Mouse (Mus musculus) heart, embryonic 15.5 days (tissue): Measurements from ENCODE around the gene Sephs2. TPM values are rescaled to one million over a fixed set of nuclear protein-coding genes. Genes with fewer than 3 reads are reported as not detected.

ENCODE experiments used
- ATAC-seq: fragments of 200-750 bp; cut with Nextera tagmentation; replicated peaks from 2 replicates; pipeline ENCODE4 v1.8.0; 2017; ENCODE audit warnings: low read depth, moderate TSS enrichment; ENCODE audit not compliant: insufficient number of reproducible peaks, insufficient read depth, low FRiP score
- H3K27ac ChIP-seq: fragments of 300-500 bp; sonication (generic); 2 replicates; pipeline ENCODE4 v1.5.1; 2015; ENCODE audit warnings: mild to moderate bottlenecking, inconsistent platforms
- H3K27me3 ChIP-seq: fragments of 300-500 bp; sonication (generic); 2 replicates; pipeline ENCODE4 v1.6.1; 2015; ENCODE audit warnings: inconsistent platforms
- H3K36me3 ChIP-seq: fragments of 300-500 bp; sonication (generic); 2 replicates; pipeline ENCODE4 v1.6.1; 2015; ENCODE audit warnings: mild to moderate bottlenecking, inconsistent platforms
- H3K4me1 ChIP-seq: fragments of 300-500 bp; sonication (generic); replicated peaks from 2 replicates; pipeline ENCODE4 v1.6.1; 2015; ENCODE audit warnings: inconsistent platforms
- H3K4me2 ChIP-seq: fragments of 300-500 bp; sonication (generic); 2 replicates; pipeline ENCODE4 v1.6.1; 2015; ENCODE audit warnings: inconsistent platforms, mild to moderate bottlenecking, moderate library complexity
- H3K4me3 ChIP-seq: fragments of 300-500 bp; sonication (generic); 2 replicates; pipeline ENCODE4 v1.5.1; 2015; ENCODE audit warnings: mild to moderate bottlenecking, inconsistent platforms
- H3K9ac ChIP-seq: fragments of 300-500 bp; sonication (generic); 2 replicates; pipeline ENCODE4 v1.6.1; 2015; ENCODE audit warnings: mild to moderate bottlenecking, inconsistent platforms
- H3K9me3 ChIP-seq: fragments of 300-500 bp; sonication (generic); replicated peaks from 2 replicates; pipeline ENCODE4 v1.6.1; 2016; ENCODE audit warnings: inconsistent platforms
- WGBS: fragments of 180-500 bp; shearing (Covaris S2); methylation state at CpG from one replicate; pipeline ENCODE4 v1.1.7; 2015; ENCODE audit warnings: mixed read lengths; 5-methylcytosine and 5-hydroxymethylcytosine counted together
- polyA plus RNA-seq: library from polyadenylated mRNA; unstranded; fragments of >200 nt; fragmentation: Nextera tagmentation; extraction: Ambion mirVana; gene quantifications from 2 replicates; pipeline ENCODE4 v1.2.1, GENCODE M21; 2015

Sephs2 gene
- polyA plus RNA-seq: 51.9 and 54.8 TPM in 2 replicates

DNA sequence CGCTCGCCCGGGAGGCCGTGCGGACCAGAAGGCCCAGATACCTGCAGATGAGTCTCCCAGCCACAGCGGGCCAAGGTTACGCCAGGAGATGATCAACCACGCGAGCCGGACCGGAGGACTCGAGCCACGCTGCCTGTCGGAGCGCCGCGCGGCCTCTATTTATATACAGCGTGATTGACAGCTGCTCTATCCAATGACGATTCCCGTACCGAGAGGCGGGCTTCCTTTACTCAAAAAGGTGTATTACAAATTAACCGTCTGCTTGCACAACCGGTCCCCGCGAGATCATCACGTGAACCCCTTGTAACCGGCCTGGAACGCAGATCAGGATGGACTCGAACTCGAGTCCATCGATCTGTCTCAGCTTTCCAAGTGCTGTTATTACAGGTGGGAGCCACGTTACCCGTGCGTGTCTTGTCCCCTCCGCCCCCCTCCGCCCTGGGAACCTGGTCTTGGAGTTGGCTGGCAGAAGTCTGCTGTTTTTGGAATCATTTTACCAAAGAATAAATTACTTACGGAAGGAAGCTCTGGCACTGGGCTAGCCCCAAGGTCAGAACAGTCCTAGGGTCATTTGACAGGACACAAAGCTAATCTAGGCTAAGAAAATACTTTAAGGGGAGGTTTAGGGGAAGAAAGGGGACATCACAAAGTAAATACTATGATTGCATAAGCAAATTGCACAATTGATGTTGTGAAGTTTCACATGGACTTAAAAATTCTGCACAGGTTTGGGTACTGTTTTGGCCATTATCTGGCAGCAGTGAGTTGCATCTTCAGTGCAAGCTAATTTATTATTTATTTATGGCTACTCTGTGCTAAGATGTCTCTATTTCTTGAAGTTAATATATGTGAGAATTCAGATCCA is at the start of gene Sephs2:
Gene Sephs2 (minus strand): TSS at position 131 of the 865 bp plus-strand sequence.
- no peaks in the 10 kb centered on the region for H3K27me3 ChIP-seq
- H3K9me3 ChIP-seq: no peaks in the 10 kb centered on the region
- peak; percentile 91 for ATAC-seq
- peaks cover 18% of the 10 kb centered on the region for H3K4me1 ChIP-seq
- under 1% methylated on average over 39 of the region's 39 CpGs for WGBS
- peak within 1 kb of the TSS; percentile 87 for H3K4me3 ChIP-seq
- peak within 1 kb of the TSS; percentile 89 for H3K27ac ChIP-seq
- peak within 1 kb of the TSS; percentile 90 for H3K4me2 ChIP-seq
- peak within 1 kb of the TSS; percentile 93 for H3K9ac ChIP-seq
- H3K36me3 ChIP-seq: peaks cover 9% of the 10 kb centered on the region

DNA sequence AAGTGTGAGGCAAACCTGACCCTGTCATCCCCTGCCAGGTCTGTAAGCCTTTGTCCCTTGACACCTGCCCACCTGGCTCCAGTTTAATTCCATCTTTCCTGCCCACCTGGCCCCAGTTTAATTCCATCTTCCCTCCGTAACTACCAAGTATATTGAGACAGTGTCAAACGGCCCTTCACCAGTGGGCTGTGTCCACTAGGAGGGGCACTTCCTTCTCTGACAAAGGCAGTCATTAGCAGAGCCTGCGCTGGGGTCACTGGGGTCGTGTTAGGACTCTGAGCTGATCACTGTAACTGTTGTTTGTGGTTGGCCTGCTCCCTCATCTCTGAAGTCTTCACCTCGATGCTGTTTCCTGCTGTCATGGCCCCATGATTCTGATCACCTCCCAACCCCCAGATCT is 48.2 kb upstream of the Sephs2 start:
- H3K4me1 ChIP-seq: no peaks in the 10 kb centered on the region
- H3K4me3 ChIP-seq: no peak overlapping the region
- H3K36me3 ChIP-seq: no peaks in the 10 kb centered on the region
- whole genome bisulfite sequencing: 27% methylated on average over 5 of the region's 5 CpGs
- no peak overlapping the region for H3K27ac ChIP-seq
- H3K4me2 ChIP-seq: no peak overlapping the region
- H3K9me3 ChIP-seq: no peaks in the 10 kb centered on the region
- no peaks in the 10 kb centered on the region for H3K27me3 ChIP-seq
- ATAC-seq: no peak
- H3K9ac ChIP-seq: no peak overlapping the region

DNA sequence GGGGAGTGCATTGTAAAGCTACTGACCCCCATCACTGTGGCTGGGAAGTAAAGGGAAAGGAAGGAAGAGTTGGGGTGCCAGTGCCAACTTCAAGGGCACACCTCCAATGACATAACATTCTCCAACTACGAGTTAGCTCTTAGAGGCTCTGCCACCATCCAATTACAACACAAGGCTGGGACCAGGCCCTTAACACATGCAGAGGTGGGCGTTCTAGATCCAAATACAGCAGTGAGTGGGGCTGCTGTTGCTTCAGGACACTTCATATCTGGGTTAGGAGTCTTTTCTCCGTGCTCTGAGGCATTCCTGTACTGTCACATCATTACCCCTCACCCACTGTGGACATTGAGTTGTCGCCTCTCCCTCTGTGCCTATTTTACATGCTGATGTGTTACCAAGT is 47.3 kb upstream of the Sephs2 start:
- Histone ChIP-seq H3K4me1 (no peaks in the 10 kb centered on the region), H3K27me3 (no peaks in the 10 kb centered on the region), H3K9ac (no peak overlapping the region), H3K4me3 (no peak overlapping the region), H3K27ac (no peak overlapping the region), H3K36me3 (no peaks in the 10 kb centered on the region), H3K4me2 (no peak overlapping the region), H3K9me3 (no peaks in the 10 kb centered on the region)
- 53% methylated on average over 4 of the region's 4 CpGs for WGBS
- ATAC-seq: no peak

DNA sequence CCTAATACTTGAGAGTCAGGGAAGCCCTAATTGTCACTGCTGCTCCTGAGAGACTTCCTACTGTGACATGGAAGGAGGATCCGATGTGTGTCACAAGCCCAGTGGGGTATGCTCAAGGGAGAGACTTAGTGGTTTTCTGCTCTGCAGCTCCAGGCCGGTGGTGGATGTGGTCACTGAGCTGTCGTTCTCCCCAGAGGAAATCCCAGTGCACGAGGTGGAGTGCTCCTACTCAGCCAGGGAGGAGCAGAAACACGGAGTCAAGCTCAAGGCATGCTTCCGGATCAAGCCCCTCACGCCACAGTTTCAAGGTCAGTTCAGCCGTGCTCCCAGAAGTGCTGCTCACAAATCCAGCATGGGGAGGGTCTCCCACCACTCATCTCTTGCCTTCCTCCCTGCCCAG is 40.1 kb upstream of the Sephs2 start:
- ATAC-seq: no peak
- WGBS: 23% methylated on average over 8 of the region's 8 CpGs
- Histone ChIP-seq H3K9me3 (no peaks in the 10 kb centered on the region), H3K9ac (no peak overlapping the region), H3K27ac (no peak overlapping the region), H3K36me3 (no peaks in the 10 kb centered on the region), H3K27me3 (no peaks in the 10 kb centered on the region), H3K4me1 (0 out of 2 replicates have a peak, but pooled peaks cover 3% of the 10 kb centered on the region), H3K4me2 (no peak overlapping the region), H3K4me3 (no peak overlapping the region)

DNA sequence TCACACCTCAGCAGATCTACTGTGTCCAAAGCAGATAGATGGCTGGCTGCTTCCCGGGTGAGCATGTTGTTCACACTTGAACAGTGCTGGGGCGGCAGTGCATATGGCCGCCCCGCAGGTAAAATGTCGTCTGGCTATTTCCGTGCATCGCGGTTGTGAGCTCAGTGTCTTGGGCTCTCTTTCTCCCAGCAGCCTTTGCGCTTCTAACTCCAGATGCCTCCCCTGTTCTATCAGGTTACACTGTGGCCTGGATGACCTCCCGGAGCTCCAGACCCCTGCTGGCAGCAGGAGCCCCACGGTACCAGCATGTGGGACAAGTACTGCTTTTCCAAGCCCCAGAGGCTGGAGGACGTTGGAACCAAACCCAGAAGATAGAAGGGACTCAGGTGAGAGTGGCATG is 36.1 kb upstream of the Sephs2 start:
- Histone ChIP-seq H3K27me3 (no peaks in the 10 kb centered on the region), H3K9ac (no peak overlapping the region), H3K4me3 (no peak overlapping the region), H3K4me2 (no peak overlapping the region), H3K36me3 (no peaks in the 10 kb centered on the region), H3K27ac (no peak overlapping the region), H3K9me3 (no peaks in the 10 kb centered on the region), H3K4me1 (0 out of 2 replicates have a peak, but pooled peaks cover 3% of the 10 kb centered on the region)
- ATAC-seq: no peak
- WGBS: 64% methylated on average over 12 of the region's 12 CpGs

DNA sequence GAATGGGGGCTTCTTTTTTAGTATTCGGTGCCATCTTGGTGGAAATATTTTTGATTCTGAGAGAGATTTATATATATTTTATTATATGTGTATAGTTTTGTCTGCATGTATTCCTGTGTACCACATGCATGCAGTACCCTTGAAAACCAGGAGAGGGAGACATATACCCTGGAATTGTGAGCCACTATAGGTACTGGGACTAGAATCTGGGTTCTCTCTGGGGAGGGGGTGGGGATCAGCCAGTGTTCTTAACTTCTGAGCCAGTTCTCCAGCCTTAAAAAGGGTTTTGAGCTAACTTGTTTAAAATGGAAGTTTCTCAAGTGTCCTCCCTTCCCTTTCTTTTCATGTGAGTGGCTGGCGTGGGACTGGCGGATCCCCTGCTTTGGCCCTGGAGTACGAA is 35.0 kb upstream of the Sephs2 start:
- no peaks in the 10 kb centered on the region for H3K9me3 ChIP-seq
- H3K27me3 ChIP-seq: no peaks in the 10 kb centered on the region
- H3K27ac ChIP-seq: no peak overlapping the region
- H3K4me2 ChIP-seq: no peak overlapping the region
- no peak overlapping the region for H3K9ac ChIP-seq
- H3K4me3 ChIP-seq: no peak overlapping the region
- H3K36me3 ChIP-seq: no peaks in the 10 kb centered on the region
- WGBS: 71% methylated on average over 4 of the region's 4 CpGs
- no peaks in the 10 kb centered on the region for H3K4me1 ChIP-seq
- no peak for ATAC-seq

DNA sequence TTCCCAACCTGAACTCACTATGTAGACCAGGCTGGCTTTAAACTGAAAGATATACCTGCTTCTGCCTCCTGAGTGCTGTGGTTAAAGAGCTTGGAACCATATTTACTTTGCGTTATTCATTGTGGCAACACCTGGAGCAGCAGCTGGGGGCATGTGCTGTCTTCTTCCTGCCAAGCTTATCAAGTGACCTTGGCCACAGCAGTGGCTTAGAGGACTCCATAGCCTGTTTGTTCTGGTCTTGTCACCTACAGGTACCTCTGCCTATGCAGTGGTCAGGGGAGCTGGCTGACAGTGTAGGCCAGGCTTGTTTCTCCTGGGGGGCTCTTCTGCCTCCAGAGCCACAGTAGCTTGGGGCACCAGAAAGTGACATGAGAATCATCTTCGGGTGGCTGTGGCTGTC is 34.6 kb upstream of the Sephs2 start:
- no peak overlapping the region for H3K9ac ChIP-seq
- ATAC-seq: no peak
- WGBS: 76% methylated on average over 2 of the region's 2 CpGs

DNA sequence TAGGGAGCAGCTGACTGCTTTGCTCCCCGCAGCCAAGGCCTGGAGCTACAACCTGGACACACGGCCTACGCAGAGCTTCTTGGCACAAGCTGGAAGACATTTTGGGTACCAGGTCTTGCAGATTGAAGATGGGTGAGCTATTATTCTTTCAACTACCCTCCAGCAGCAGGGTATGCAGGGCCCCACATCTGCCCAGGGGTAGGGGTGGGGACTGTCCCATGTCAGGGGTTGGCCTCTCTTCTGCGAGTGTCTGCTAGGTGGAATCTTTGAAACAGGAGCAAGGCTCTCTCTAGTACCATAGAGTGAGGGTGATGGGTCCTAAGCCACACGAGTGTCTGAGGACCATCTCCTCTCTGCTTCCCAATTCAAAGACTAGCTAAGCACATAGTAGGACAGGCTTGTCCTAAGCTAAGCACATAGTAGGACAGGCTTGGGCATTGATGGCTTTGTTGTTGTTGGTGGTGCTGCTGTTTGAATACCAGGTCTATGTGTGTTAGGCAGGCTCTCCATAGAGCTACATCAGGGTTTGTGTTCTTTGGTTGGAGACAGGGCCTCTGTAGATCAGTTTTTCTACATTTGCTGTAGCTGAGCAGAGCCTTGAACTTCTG is 23.8 kb upstream of the Sephs2 start:
- Histone ChIP-seq H3K27me3 (no peaks in the 10 kb centered on the region), H3K9me3 (no peaks in the 10 kb centered on the region), H3K27ac (no peak overlapping the region), H3K9ac (no peak overlapping the region), H3K4me3 (no peak overlapping the region), H3K4me1 (peaks cover 7% of the 10 kb centered on the region), H3K36me3 (no peaks in the 10 kb centered on the region), H3K4me2 (no peak overlapping the region)
- 80% methylated on average over 5 of the region's 5 CpGs for WGBS
- ATAC-seq: no peak

More for the DNA sequence above, 34.6 kb upstream of the Sephs2 start:
- H3K27ac ChIP-seq: no peak overlapping the region
- no peaks in the 10 kb centered on the region for H3K27me3 ChIP-seq
- no peak overlapping the region for H3K4me3 ChIP-seq
- no peaks in the 10 kb centered on the region for H3K36me3 ChIP-seq
- no peaks in the 10 kb centered on the region for H3K9me3 ChIP-seq
- no peaks in the 10 kb centered on the region for H3K4me1 ChIP-seq
- H3K4me2 ChIP-seq: no peak overlapping the region

DNA sequence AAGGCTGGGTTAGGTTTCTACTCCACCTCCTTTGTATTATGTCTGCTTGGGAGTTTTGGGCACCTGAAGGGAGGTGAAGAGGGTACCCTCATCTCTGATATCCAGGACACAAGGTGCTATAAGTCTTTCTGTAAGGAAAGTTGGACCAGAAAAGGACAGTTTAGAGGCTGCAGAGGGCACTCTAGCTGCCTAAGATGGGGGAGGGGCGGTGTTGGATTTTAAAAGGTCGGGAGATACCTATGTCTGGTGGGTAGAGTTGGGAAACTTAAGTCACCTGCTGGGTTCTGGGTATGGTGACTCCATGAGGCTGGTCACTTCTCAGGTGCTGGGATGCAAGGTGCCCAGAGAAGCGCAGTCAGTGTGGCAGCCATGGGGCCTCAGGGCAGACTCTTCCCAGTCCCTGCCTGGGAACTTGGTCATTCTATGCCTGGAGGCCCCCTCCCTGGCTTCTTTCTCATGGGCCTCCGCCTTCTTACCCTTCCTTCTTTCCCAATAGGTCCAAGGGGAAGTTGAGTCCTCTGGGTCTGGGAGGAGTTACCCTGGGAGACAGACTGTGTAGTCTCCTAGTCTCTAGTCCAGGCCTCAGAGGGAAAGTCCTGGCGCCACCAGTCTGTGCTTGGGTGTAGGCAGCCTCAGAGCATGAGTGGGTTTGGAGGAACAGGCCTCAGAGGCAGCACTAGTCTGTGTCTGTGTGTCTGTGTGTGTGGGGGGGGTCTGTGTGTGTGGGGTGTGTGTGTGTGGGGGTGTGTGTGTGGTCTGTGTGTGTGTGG is 23.1 kb upstream of the Sephs2 start:
- no peak overlapping the region for H3K9ac ChIP-seq
- H3K9me3 ChIP-seq: no peaks in the 10 kb centered on the region
- peak overlapping the region; percentile 6; the same call in 1 of the 2 replicates for H3K4me3 ChIP-seq
- H3K4me1 ChIP-seq: peaks cover 7% of the 10 kb centered on the region
- peak overlapping the region; percentile 16; the same call in 1 of the 2 replicates for H3K4me2 ChIP-seq
- no peak overlapping the region for H3K27ac ChIP-seq
- WGBS: 72% methylated on average over 5 of the region's 5 CpGs
- no peaks in the 10 kb centered on the region for H3K27me3 ChIP-seq
- no peak for ATAC-seq
- no peaks in the 10 kb centered on the region for H3K36me3 ChIP-seq

DNA sequence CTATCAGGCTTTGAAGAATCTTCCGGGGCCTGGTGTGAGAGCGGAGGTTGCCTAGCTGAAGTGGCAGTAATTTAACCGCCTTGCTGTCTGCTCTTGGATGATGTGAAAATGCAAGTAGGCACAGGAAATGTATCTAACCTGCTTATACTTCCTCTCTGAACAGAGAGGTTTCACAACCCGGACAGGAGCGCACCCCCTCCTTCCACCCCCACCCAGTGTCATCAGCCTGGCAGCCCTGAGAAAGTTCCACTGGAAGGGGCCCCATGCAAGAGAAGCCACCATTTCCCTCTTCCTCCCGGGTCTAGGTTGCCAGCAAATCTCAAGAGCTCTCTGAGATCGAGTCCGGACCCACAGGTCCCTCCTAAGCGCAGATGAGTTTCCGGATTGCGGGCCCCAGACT is 22.2 kb upstream of the Sephs2 start, which contains the start of gene Itgal:
Gene Itgal (plus strand): TSS at position 163 of the 400 bp plus-strand sequence.
- no peak within 1 kb of the TSS for H3K27ac ChIP-seq
- ATAC-seq: no peak

DNA sequence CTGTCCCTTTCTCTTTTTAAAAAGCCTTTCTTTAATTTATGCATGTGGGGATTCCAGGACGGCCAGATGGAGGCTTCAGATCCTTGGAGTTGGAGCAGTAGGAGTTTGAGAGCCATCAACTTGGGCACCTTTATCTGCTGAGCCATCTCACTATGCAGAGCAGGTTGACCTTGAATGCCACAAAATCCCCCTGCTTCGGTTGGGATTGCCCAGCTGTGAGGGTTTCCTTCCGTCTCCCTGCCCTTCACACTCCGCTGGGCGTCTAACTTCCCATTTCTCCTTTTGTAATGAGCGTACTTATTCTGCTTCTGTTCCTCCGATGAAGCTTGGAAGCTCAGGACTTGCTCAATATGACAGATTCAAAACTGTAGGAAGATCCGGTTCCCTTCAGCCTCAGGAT is 16.3 kb upstream of the Sephs2 start:
- no peaks in the 10 kb centered on the region for H3K36me3 ChIP-seq
- H3K27ac ChIP-seq: no peak overlapping the region
- H3K4me1 ChIP-seq: no peaks in the 10 kb centered on the region
- H3K9me3 ChIP-seq: peaks cover 9% of the 10 kb centered on the region; the same call in 1 of the 2 replicates
- H3K4me2 ChIP-seq: no peak overlapping the region
- ATAC-seq: no peak
- H3K4me3 ChIP-seq: no peak overlapping the region
- 65% methylated on average over 8 of the region's 8 CpGs for WGBS
- H3K9ac ChIP-seq: no peak overlapping the region
- H3K27me3 ChIP-seq: no peaks in the 10 kb centered on the region

More for the DNA sequence above, 22.2 kb upstream of the Sephs2 start, which contains the start of gene Itgal:
- H3K36me3 ChIP-seq: no peaks in the 10 kb centered on the region
- peak within 1 kb of the TSS; percentile 16; the same call in 1 of the 2 replicates for H3K4me2 ChIP-seq
- peaks cover 7% of the 10 kb centered on the region for H3K4me1 ChIP-seq
- no peak within 1 kb of the TSS for H3K9ac ChIP-seq
- H3K4me3 ChIP-seq: peak within 1 kb of the TSS; percentile 6; the same call in 1 of the 2 replicates
- H3K27me3 ChIP-seq: no peaks in the 10 kb centered on the region
- H3K9me3 ChIP-seq: no peaks in the 10 kb centered on the region
- WGBS: 75% methylated on average over 11 of the region's 11 CpGs
